Mouse (Mus musculus) adrenal gland, postnatal 14 days (tissue): ENCODE data around the gene Vmn1r227. TPM values are rescaled to one million over a fixed set of nuclear protein-coding genes. Genes with fewer than 3 reads are reported as not detected.

Source experiments
- DNase-seq: peaks from one replicate; pipeline ENCODE4 v3.0.0; 2021; ENCODE audit warnings: mixed read lengths
- long read RNA-seq, 2 experiments: library from polyadenylated mRNA; stranded (forward); transcript quantifications; one replicate each; pipeline ENCODE4 v2.0.0; 2021
- total RNA-seq: library from RNA; stranded (reverse); gene quantifications from 2 replicates; pipeline ENCODE4 v1.2.3, GENCODE M21; 2021

The Vmn1r227 gene
- total RNA-seq, result not detected in 2 replicates
- long read RNA-seq, experiment 1, result 0 reads
- long read RNA-seq, experiment 2, result 0 reads

- no peak for DNase-seq
Observed at GRCm38 (mm10) chr17:20729543-20729942, at the start of gene Vmn1r227. Vmn1r227 (plus strand) TSS chr17:20729843.

- DNase-seq, result no peak
Observed at GRCm38 (mm10) chr17:20682543-20682942, 47.1 kb upstream of the Vmn1r227 start, which contains the start of gene Vmn1r226. Vmn1r226 (plus strand) TSS chr17:20682843.

- DNase-seq, result no peak
Observed at GRCm38 (mm10) chr17:20786057-20786456, 56.4 kb downstream of the Vmn1r227 start, which contains the start of gene Vmn1r228. Vmn1r228 (minus strand) TSS chr17:20786157.

Other genes starting within 250 kb of the Vmn1r227 start
- gene Vmn2r108, start 248.5 kb upstream of the Vmn1r227 start, total RNA-seq, result not detected in 2 replicates
- gene Vmn1r225, start 231.7 kb upstream of the Vmn1r227 start, total RNA-seq, result not detected in 2 replicates
- not detected in 2 replicates for gene Vmn2r109, start 165.1 kb upstream of the Vmn1r227 start, total RNA-seq
- not detected in 2 replicates for gene Vmn2r110, start 133.4 kb upstream of the Vmn1r227 start, total RNA-seq
- gene Fpr-rs3, start 105.0 kb upstream of the Vmn1r227 start, total RNA-seq, result not detected in 2 replicates
- gene Vmn1r226, start 47.0 kb upstream of the Vmn1r227 start, total RNA-seq, result not detected in 2 replicates
- not detected in 2 replicates for gene Vmn1r228, start 56.3 kb downstream of the Vmn1r227 start, total RNA-seq
- gene Vmn1r229, start 81.7 kb downstream of the Vmn1r227 start, total RNA-seq, result not detected in 2 replicates
- not detected in 2 replicates for gene Vmn1r230, start 110.6 kb downstream of the Vmn1r227 start, total RNA-seq
- gene Vmn1r231, start 175.2 kb downstream of the Vmn1r227 start, total RNA-seq, result not detected in 2 replicates
- not detected in 2 replicates for gene Vmn1r232, start 189.9 kb downstream of the Vmn1r227 start, total RNA-seq
- 286 and 318 TPM in 2 replicates for gene Ppp2r1a, start 215.5 kb downstream of the Vmn1r227 start, total RNA-seq